Mouse (Mus musculus) gastrocnemius, postnatal 36 days (tissue): Measurements from ENCODE around the gene Tspo. TPM values are rescaled to one million over a fixed set of nuclear protein-coding genes. Genes with fewer than 3 reads are reported as not detected.

Experiments
- DNase-seq, 2 experiments: peaks; one replicate each; pipeline ENCODE4 v3.0.0; 2022
- intact Hi-C: fragments of 180-260 bp; cut with DNase I; formaldehyde crosslinking; loops from one replicate; pipeline ENCODE4 v1.15.1; 2025
- total RNA-seq, 2 experiments: library from RNA; stranded (reverse); gene quantifications; 2 replicates each; pipeline ENCODE4 v1.2.3; 2021

Tspo gene
- total RNA-seq, 2 experiments from 2014 or later = 20.8 to 23.4 TPM

DNA sequence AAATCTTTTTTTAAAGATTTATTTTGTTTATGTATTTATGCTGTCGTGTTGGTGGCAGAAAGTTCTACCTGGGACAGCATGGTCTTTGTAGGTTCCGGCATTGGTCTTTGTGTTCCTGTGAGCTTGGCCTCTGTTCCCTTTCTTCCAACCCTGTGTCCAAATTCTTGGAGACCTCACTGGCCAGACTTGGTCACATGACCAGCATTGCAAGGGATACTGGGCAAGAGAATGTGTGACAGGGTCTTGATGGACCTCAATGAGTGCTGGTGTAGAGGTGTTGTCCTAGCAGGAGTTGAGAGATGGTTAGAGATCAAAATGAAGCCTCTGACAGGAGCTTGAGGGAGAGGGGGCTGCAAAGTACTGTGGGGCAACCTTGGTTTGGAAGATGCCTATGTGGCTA is 24.5 kb upstream of the Tspo start:
- intact Hi-C loops = no loop called here
- no peak for DNase-seq

- DNase-seq = peak; percentile 46 to 47
- intact Hi-C loops = no loop called here
These were observed 23.5 kb upstream of the Tspo start for GRCm38 (mm10) chr15:83539905-83540304.

GRCm38 (mm10) chr15:83541647-83542287 is 21.6 kb upstream of the Tspo start:
- intact Hi-C loops = no loop called here
- DNase-seq = no peak

- intact Hi-C loops = no loop called here
- no peak for DNase-seq
These were observed 17.4 kb upstream of the Tspo start for GRCm38 (mm10) chr15:83546029-83546428.

DNA sequence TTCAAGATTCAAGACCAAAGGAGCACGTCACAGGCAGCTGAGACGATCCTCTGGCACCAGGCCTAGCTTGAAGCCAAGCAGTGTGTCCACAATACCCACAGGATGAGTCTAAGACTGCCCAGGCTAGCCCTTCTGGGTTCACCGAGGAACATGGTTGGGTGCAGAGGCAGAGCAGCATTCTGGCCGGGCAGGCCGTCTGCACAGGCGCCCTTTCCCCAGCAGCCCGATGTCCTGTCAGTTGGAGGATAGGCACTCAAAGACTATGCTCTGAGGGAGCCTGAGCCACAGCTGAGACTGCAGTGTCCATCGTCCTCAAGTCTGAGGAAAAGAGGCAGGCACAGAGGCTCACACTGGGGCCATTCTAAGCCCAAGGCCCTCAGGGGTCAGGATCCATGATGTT is 16.2 kb upstream of the Tspo start:
- intact Hi-C loops = no loop called here
- no peak for DNase-seq

DNA sequence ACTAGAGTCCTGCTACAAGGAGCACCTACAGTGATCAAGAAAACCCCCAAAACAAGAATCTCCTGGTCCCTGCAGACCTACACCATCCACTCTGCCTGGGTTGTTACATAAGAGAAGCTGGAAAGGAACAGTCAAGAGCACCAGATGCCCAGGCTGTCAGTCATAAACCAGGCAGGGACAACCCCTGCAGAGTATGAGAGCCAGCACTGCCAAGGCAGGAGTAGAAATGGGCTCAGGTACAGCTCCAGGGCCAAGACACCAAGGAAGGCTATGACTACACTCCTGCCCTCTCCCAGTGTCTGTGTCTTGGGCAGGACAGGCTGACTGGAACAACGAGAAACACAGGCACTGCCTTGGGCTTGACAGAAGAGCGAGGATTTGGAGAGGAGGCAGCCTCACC is 13.3 kb upstream of the Tspo start:
- intact Hi-C loops = no loop called here
- DNase-seq = no peak

DNA sequence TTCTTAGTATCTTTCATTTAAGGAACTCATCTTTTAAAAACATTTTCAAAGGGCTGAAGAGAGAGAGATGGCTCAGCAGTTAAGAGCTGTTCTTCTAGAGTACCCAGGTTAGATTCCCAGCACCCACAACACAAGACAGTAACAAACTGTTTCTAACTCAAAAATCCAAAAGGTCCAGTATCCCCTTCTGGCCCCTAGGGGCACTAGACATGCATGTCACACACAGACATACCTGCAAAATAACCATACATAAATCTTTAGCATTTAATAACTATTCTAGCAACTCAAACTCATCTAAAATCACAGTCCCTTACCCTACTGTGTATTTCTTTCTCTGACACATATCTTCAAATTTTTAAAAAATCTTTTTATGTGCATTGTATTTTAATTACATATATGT is 9.6 kb upstream of the Tspo start:
- intact Hi-C loops = no loop called here
- DNase-seq = no peak

DNA sequence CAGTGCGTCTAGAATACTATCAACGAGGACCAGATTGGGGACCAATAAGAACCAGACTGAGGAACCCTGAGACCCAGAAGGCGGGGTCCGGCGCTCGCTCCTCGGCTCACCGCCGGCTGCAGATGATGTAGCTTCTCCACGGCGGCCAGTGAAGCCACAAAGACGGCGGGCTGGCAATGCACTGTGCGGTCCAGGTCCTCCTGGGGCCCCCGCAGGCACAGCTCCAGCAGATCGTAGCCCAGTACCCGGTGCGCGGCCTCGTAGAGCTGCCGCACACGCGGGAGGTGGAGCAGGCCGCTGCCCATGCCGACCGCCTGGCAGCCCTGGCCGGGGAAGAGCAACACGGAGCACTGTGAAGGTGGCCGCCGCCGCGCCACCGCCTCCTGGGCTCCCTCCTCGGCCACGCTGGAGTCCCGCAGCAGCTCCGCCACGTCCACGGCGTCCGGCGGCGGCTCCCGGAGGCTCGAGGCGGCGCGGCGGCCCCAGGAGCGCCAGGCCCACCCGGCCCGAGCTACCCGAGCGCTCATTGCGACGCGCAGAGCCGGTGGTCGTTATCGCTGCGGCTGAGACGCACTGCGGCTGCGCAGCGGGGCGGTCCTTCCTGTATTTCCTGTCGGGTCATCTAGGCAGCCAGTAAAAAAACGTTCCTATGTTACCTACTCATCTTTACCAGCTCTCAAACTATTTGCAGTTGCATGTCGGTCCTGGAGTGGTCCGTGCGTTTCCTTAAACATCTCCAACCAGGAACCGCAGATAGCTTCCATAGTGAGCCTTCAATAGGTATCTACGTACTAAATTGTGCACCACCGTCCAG is 8.0 kb upstream of the Tspo start:
- intact Hi-C loops = no loop called here
- peak; percentile 78 to 79 for DNase-seq

- intact Hi-C loops = no loop called here
- no peak for DNase-seq
These were observed 2.4 kb upstream of the Tspo start for GRCm38 (mm10) chr15:83560941-83561477.

GRCm38 (mm10) chr15:83562626-83563270 is 644 bp upstream of the Tspo start:
- peak; percentile 86 for DNase-seq
- intact Hi-C loops = no loop called here

DNA sequence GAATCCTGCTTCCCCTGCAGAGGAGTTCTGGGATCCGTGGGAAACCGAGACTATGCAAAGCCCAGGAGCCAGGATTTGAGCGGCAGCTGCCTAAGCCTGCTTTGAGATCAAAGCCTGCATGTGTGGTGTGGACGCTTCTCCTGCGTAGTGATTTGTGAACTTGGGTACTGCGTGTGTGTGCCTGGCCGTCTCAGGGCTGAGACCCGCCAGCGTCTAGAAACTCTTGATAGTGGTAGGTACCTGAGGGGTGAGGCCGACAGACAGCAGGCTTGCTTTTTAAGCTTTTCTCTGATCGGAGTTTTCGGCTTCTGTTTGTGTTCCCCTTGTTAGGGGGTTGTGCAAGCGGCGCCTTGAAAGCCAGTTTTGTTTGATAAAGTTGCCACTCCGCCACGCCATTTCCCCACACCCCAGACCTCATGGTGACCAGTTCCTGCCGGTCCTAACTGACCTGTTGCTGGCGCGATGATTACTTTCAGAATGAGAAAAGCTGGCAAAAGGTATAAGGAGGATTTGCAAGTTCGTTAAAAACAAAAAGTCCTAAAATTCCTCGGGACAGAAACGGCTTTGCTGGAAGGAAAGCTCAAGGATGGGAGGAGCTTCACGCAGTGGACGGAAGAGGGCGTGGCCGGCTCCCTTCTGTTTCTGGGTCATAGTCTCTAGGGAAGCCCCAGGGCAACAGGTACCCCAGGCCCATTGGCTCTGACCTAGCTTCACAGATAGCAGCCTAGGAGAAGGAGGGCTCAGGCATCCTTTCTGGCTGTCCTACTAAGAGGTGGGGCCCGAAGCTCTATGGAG is 662 bp downstream of the Tspo start:
- peak; percentile 16 to 34 for DNase-seq
- intact Hi-C loops = no loop called here

- DNase-seq = peak; percentile 34 to 39
- intact Hi-C loops = no loop called here
These were observed 2.0 kb downstream of the Tspo start for GRCm38 (mm10) chr15:83565434-83565833.

DNA sequence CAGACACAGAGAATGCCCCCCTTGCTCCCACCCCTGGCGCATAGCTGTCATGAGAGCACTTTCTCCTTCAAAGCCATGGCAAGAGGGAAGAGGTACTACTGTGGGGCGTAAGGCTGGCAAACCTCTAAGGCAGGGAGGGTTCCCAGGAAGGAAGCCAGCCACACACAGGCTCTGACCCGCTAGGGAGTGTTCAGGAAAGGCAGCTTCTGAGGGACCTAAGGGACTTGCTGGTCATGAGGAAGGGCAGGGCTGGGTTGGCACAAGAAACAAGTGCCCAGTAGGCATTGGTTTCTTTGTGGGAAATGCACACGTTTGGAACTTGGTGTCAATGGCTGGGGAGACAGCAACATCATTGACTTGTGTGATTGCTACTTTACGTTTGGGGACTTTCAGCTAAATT is 2.6 kb downstream of the Tspo start:
- intact Hi-C loops = no loop called here
- DNase-seq = no peak

GRCm38 (mm10) chr15:83567728-83568127 is 4.3 kb downstream of the Tspo start:
- no peak for DNase-seq
- intact Hi-C loops = no loop called here

DNA sequence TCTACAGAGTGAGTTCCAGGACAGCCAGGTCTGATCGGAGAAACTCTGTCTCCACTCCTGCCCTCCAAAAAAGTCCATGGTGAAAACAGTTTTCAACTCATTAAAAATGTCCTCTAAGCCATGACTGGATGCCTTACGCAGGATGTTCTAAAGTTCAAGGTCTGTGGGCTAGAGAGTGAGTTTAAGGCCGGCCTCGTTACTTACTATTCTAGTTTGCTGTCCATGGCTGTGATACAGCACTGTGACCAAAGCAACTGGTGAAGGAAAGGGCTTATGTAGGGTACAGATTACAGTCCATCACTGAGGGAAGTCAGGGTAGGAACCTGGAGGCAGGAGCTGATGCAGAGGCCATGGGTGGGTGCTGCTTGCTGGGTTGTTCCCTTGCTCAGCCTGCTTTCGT is 5.2 kb downstream of the Tspo start:
- no peak for DNase-seq
- intact Hi-C loops = no loop called here

- intact Hi-C loops = no loop called here
These were observed 6.3 kb downstream of the Tspo start for GRCm38 (mm10) chr15:83569682-83570081.

DNA sequence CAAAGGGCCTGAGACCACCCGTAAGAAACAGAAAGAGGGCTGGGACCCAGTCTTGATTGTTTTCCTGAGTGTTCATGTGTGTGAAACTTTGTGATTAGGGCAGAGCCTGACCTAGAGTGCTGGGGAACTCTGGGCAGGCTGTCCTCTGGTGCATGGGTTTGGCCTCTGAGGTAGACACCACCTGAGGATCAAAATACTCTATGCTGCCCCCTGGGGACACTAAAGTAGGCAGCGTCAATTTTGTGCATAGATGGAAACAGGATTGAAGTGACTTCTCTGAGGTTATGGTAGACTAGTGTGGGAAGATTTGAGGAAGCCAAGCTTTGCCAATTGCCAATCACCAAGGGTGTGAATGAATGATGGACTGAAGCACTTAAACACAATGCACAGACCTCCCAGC is 7.2 kb downstream of the Tspo start:
- intact Hi-C loops = no loop called here
- DNase-seq = no peak

More at GRCm38 (mm10) chr15:83569682-83570081, 6.3 kb downstream of the Tspo start:
- no peak for DNase-seq

DNA sequence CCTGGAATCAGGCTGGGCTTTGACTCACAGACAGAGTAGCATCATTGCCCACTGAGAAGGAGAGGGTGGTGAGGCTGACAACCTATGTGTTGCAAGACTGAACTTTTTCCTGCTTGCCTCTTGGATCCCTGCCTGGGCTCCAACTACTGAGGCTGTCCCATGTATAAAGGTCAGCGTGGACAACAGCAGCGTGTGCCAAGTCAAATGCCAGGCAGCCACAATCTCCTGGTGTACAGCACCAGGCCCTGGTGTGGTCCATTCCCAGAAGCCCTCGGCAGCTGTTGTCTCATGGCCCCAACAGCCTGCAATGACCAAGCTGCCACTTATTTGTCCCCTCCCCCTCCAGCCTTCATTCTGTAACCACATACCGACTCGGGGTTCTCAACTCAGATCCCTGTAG is 8.2 kb downstream of the Tspo start:
- no peak for DNase-seq
- intact Hi-C loops = no loop called here

DNA sequence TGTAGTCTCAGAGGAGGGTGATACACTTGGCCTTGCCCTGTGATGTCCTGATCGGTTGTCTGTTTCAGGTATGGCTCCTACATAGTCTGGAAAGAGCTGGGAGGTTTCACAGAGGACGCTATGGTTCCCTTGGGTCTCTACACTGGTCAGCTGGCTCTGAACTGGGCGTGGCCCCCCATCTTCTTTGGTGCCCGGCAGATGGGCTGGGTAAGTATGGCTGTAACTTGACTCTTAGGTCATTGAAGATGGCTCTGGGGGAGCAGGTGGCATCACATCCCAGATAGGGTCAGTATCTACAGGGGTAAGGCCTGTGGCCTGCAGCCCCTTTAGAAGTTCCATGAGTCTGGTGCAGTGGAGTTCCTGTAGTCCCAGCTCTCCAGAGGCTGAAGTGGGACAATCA is 8.7 kb downstream of the Tspo start:
- no peak for DNase-seq
- intact Hi-C loops = no loop called here

DNA sequence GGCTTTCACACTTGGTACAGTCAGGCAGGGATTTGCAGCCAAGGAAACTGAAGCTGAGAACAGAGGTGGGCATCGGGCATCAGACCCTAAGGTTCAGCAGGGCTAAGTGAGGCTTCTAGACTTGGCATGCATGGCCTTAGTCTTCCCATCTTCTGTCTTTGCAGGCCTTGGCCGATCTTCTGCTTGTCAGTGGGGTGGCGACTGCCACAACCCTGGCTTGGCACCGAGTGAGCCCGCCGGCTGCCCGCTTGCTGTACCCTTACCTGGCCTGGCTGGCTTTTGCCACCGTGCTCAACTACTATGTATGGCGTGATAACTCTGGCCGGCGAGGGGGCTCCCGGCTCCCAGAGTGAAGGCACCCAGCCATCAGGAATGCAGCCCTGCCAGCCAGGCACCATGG is 10.2 kb downstream of the Tspo start:
- no peak for DNase-seq
- intact Hi-C loops = no loop called here
